Mouse (Mus musculus) midbrain, embryonic 14.5 days (tissue): Measurements from ENCODE around the gene Tdpoz3. TPM values are rescaled to one million over a fixed set of nuclear protein-coding genes. Genes with fewer than 3 reads are reported as not detected.
"Not testable (repeated sequence)": the region's sequence is repeated elsewhere in the genome, so short reads cannot be mapped to it uniquely, and the experiment has no call there.

Source experiments
- ATAC-seq: fragments of 200-750 bp; cut with Nextera tagmentation; 2 replicates; pipeline ENCODE4 v1.8.0; 2017; ENCODE audit warnings: moderate number of reproducible peaks, moderate library complexity; ENCODE audit not compliant: low FRiP score, low TSS enrichment
- DNase-seq: peaks from one replicate; pipeline ENCODE4 v3.0.0-alpha.2; 2015
- H3K27ac ChIP-seq: fragments of 300-500 bp; sonication (generic); replicated peaks from 2 replicates; pipeline ENCODE4 v1.5.1; 2014; ENCODE audit warnings: mild to moderate bottlenecking, low read depth, low read length, moderate library complexity
- H3K27me3 ChIP-seq: fragments of 300-500 bp; sonication (generic); 2 replicates; pipeline ENCODE4 v1.6.1; 2014; ENCODE audit warnings: low read length, control low read depth, mixed read lengths; ENCODE audit not compliant: control insufficient read depth, insufficient read depth
- H3K36me3 ChIP-seq: fragments of 300-500 bp; sonication (generic); 2 replicates; pipeline ENCODE4 v1.6.1; 2014; ENCODE audit warnings: low read length, control low read depth; ENCODE audit not compliant: control insufficient read depth, insufficient read depth
- H3K4me1 ChIP-seq: fragments of 300-500 bp; sonication (generic); 2 replicates; pipeline ENCODE4 v1.6.1; 2014; ENCODE audit warnings: mild to moderate bottlenecking, antibody characterized with exemption, low read length, control low read depth; ENCODE audit not compliant: control insufficient read depth, insufficient read depth
- H3K4me2 ChIP-seq: fragments of 300-500 bp; sonication (generic); 2 replicates; pipeline ENCODE4 v1.6.1; 2014; ENCODE audit warnings: mild to moderate bottlenecking, low read length, moderate library complexity
- H3K4me3 ChIP-seq: fragments of 300-500 bp; sonication (generic); replicated peaks from 2 replicates; pipeline ENCODE4 v1.5.1; 2014; ENCODE audit warnings: low read depth, low read length
- H3K9ac ChIP-seq: fragments of 300-500 bp; sonication (generic); replicated peaks from 2 replicates; pipeline ENCODE4 v1.6.1; 2014; ENCODE audit warnings: mild to moderate bottlenecking, low read length, moderate library complexity
- H3K9me3 ChIP-seq: fragments of 300-500 bp; sonication (generic); 2 replicates; pipeline ENCODE4 v1.6.1; 2016; ENCODE audit warnings: low read length, control low read depth, mixed read lengths; ENCODE audit not compliant: control insufficient read depth
- WGBS: fragments of 180-500 bp; shearing (Covaris S2); extraction: QIAGEN DNeasy Blood & Tissue Kit; methylation state at CpG from one replicate; pipeline ENCODE4 v1.1.7; 2014; 5-methylcytosine and 5-hydroxymethylcytosine counted together
- polyA plus RNA-seq: library from polyadenylated mRNA; unstranded; fragments of >200 nt; fragmentation: Nextera tagmentation; extraction: Ambion mirVana; gene quantifications from 2 replicates; pipeline ENCODE4 v1.2.1, GENCODE M21; 2014

Tdpoz3 gene
- not detected in 2 replicates for polyA plus RNA-seq

GRCm38 (mm10) chr3:93825720-93826119 lies at the start of gene Tdpoz3:
Gene Tdpoz3 (plus strand): TSS chr3:93826020.
- H3K27ac ChIP-seq, H3K4me2 ChIP-seq, H3K4me1 ChIP-seq, H3K4me3 ChIP-seq, ATAC-seq, H3K27me3 ChIP-seq, H3K36me3 ChIP-seq, H3K9ac ChIP-seq, DNase-seq, H3K9me3 ChIP-seq: not testable (repeated sequence)
- 71% methylated on average over 1 of the region's 1 CpGs for WGBS

GRCm38 (mm10) chr3:93796098-93796497 lies 29.7 kb upstream of the Tdpoz3 start, which contains the start of gene Tdpoz4:
Gene Tdpoz4 (plus strand): TSS chr3:93796398.
- ATAC-seq, DNase-seq, H3K36me3 ChIP-seq, H3K27ac ChIP-seq, H3K4me1 ChIP-seq, H3K4me3 ChIP-seq, H3K9me3 ChIP-seq, H3K9ac ChIP-seq, H3K4me2 ChIP-seq, H3K27me3 ChIP-seq: not testable (repeated sequence)

- not testable (repeated sequence) for H3K4me2 ChIP-seq, H3K27ac ChIP-seq, H3K9me3 ChIP-seq, ATAC-seq, H3K4me3 ChIP-seq, H3K4me1 ChIP-seq, H3K27me3 ChIP-seq, H3K9ac ChIP-seq, H3K36me3 ChIP-seq
- peak; percentile 1 for DNase-seq
Measured at GRCm38 (mm10) chr3:93813341-93813740, 12.5 kb upstream of the Tdpoz3 start.

- DNase-seq, H3K4me1 ChIP-seq, H3K36me3 ChIP-seq, H3K4me3 ChIP-seq, H3K27ac ChIP-seq, H3K27me3 ChIP-seq, H3K9ac ChIP-seq, H3K4me2 ChIP-seq, H3K9me3 ChIP-seq, ATAC-seq: not testable (repeated sequence)
- WGBS = 77% methylated on average over 8 of the region's 8 CpGs
Measured at GRCm38 (mm10) chr3:93858957-93859356, 33.1 kb downstream of the Tdpoz3 start.

GRCm38 (mm10) chr3:93870635-93871034 lies 44.8 kb downstream of the Tdpoz3 start:
- H3K9me3 ChIP-seq, H3K36me3 ChIP-seq, H3K27ac ChIP-seq, H3K4me1 ChIP-seq, H3K27me3 ChIP-seq, H3K4me2 ChIP-seq, ATAC-seq, H3K4me3 ChIP-seq, DNase-seq, H3K9ac ChIP-seq: not testable (repeated sequence)
- 84% methylated on average over 7 of the region's 8 CpGs for WGBS

Other genes starting within 250 kb of the Tdpoz3 start
- not detected in 2 replicates for gene Tdpoz2, start 173.3 kb upstream of the Tdpoz3 start, polyA plus RNA-seq
- gene Tdpoz1, start 149.7 kb upstream of the Tdpoz3 start, polyA plus RNA-seq = not detected in 2 replicates
- not detected in 2 replicates for gene Gm37596, start 132.9 kb upstream of the Tdpoz3 start, polyA plus RNA-seq
- gene Gm5773, start 53.0 kb upstream of the Tdpoz3 start, polyA plus RNA-seq = not detected in 2 replicates
- gene Tdpoz4, start 29.6 kb upstream of the Tdpoz3 start, polyA plus RNA-seq = not detected in 2 replicates
- not detected in 2 replicates for gene Gm9117, start 117.5 kb downstream of the Tdpoz3 start, polyA plus RNA-seq
- not detected in 2 replicates for gene Tdpoz5, start 135.3 kb downstream of the Tdpoz3 start, polyA plus RNA-seq
- gene Gm9125, start 228.9 kb downstream of the Tdpoz3 start, polyA plus RNA-seq = not detected in 2 replicates
- not detected in 2 replicates for gene Gm10697, start 246.6 kb downstream of the Tdpoz3 start, polyA plus RNA-seq